Mouse (Mus musculus) B cell, adult 2 months (primary cell): ENCODE measurements around the gene Dnmt3l.
"Not testable (repeated sequence)": the region's sequence is repeated elsewhere in the genome, so short reads cannot be mapped to it uniquely, and the experiment has no call there.

ENCODE experiments used
- DNase-seq, 2 experiments: peaks; one replicate each; pipeline ENCODE4 v3.0.0; 2022

Gene Dnmt3l

DNA sequence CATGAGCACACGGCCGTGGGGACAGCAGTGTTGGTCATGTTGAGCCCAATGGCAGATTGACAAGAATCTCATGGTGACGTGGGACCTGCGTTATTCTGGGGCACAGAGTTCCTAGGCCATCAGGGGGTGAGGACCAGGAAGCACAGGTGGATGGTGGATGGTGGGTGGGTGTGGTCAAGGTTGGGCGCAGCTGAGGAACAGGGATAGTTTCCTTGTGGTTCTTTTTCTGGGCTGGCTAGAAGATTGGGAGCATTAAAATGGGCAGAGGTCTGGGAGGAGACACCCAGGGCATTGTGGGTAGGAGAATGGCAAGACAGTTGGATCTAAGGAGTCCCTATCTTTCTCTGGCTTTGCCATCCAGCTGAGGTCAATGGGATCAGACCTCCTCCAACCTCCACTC is at the start of gene Dnmt3l:
Gene Dnmt3l, plus strand, starts transcription at position 301 of the 400 bp plus-strand sequence.
- no peak for DNase-seq

DNA sequence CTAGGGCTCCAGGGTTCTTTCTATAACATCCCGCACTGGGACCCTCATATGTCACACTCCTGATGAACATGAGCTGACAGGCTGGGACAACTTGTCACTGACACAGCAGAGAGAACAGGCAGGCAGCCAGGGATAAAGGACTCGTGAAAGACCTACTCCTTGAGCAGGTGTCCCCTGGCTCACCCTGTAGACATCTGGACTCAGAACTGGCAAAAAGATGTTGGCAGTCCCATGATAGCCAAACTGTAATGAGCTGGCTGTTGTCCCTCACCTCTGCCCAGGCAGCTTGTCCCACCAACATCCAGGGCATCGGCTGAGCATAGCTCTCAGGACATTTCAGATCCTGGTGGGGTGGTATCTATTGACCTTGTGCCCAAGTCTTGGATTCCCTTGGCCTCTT is 46.1 kb upstream of the Dnmt3l start:
- no peak for DNase-seq

DNA sequence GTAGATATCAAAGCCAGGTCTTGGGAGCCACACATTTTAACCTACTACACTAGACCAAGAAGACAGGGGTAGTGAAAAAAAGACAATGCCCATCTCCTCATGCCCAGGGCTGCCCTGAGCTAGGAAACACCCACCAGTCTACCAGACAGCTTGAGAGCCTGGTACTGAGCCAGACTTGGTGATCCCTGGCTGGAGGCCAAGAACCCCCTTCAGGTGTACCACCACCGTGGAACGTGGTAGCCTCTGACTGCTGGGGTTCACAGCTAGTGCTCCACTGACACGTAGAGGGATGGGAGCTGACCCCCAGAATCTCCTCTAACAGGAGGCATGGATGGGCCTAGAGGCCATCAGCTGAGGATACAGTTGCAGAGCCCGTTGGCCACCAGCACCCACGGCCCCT is 41.5 kb upstream of the Dnmt3l start:
- no peak for DNase-seq

DNA sequence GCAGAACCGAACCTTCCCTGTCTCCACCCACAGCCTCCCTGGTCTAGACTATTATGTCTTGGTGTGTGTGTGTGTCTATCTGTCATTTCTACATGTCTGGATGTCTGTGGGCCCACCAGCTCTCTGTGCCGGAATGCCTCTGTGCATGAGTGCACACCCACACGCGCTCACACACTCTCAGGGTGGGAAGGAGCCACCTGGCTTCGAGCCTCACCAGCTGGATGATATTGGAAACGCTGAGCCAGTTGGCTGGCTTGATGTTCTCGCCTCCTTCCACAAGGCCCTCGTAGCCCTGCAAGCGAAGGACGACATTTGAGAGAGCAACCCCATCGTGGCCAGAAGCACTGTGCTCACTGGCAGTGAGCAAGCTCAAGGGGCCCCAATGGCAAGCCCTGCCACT is 40.0 kb upstream of the Dnmt3l start:
- no peak for DNase-seq

DNA sequence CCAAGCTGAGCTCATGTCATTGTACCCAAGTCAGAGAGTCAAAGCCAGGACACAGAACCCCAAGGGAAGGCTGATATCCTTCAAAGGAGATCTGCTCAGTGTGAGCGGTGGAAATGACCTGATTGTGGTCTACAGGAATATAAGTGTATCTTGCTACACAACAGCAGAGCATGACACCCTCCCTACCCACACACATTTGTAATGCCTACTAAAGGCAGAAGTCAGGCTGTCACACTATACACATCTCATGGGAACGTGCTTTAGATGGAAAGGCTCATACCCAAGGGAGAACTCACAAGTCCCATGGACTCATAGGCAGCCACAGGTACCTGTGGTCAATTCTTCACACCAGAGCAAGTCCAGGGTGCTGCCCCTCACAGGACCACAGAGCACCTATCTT is 39.4 kb upstream of the Dnmt3l start:
- no peak for DNase-seq

DNA sequence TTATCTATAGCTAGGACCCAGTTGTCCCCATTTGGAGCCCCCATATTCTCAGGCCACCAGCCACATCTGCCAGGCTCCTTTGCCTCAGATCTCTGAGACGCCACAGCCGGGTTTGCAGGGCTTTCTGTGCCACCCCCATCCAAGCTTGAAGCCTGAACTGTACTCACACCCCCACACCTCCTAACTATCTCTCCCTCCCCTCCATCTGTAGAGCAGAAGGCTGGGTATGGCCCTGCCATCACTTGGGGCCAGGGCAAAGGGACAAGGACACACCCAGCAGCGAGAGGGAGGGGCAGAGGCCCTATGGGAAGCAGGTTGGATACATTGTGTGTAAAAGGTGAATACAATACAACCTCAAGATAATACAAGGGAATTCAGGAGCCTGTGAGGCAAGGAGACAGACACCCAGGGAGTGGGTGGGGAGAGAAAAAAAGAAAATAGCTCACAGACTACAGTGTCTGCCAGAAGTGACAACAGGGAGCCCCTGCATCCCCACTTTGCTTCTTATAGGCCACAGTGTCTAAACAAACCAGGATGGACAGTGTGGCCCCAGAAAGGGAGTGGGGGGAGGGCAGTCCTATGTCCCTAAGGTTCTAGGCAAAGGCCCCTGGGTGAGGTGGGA is 37.2 kb upstream of the Dnmt3l start:
- no peak for DNase-seq

DNA sequence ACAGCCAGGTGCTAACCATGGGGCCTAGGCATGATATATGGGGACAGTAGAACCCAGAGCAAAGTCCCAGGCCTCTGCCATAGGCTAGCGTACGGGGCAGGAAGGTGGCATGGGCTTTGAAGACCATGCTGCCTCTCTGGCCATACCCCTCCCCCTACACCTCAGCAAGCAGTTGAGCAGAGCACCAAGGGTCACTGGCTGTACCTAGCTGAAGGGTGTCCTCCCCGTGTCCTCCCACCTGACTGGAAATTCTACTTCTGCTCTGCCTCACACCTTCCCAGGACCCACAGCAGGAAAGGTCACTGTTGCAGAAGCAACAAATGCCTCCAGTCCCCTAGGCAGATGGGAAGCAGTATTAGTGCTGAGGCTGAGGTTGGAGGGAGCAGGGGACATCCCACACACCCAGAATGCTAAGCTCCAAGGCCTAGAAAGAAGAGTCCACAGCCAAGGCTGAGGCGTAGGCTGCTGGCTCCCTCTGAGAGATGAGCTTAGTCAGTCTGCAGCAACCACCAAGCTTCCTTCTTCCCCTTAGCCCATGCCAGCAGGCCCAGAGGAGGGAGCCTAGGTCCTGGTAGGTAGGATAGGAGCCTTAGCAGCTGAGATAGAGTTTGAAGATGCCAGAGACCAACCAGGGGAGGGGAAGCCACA is 35.8 kb upstream of the Dnmt3l start:
- DNase-seq, result no peak

DNA sequence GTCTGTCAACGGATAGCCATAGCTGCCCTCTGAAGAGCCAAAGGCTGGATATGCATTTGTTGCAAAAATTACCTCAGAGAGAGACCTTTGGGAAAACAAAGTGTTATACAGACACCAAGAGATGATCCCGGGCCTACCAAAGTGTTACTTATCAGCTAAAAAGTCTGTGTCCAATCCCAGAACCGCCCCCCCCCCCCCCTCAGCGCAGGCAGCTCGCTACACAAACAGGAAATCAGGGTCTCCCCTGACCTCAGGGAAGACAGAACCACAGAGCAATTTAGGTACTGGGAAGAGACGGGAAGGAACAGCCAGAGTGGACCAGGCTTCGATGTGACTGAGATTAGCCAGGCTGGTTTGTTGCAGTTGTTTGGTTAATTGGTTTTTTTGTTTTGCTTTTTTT is 34.5 kb upstream of the Dnmt3l start:
- no peak for DNase-seq

DNA sequence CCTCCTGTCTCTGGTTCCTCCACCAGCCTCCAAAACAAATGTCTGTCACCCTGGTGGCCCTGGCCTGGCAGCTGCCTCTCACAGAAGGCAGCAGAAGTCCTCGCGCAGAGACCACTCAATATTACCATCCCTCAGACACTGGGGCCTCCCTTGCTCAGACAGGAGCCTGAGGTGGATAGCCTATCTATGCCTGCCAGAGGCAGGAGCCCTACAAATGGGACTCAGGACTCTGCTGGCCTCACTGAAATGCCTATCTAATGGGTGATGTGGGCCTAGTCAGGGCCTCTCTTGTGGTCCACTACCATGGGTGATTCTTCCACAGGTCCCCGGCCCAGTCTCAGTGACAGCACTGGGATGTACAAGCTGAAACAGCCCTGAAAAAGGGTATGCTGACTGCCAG is 33.6 kb upstream of the Dnmt3l start:
- no peak for DNase-seq

DNA sequence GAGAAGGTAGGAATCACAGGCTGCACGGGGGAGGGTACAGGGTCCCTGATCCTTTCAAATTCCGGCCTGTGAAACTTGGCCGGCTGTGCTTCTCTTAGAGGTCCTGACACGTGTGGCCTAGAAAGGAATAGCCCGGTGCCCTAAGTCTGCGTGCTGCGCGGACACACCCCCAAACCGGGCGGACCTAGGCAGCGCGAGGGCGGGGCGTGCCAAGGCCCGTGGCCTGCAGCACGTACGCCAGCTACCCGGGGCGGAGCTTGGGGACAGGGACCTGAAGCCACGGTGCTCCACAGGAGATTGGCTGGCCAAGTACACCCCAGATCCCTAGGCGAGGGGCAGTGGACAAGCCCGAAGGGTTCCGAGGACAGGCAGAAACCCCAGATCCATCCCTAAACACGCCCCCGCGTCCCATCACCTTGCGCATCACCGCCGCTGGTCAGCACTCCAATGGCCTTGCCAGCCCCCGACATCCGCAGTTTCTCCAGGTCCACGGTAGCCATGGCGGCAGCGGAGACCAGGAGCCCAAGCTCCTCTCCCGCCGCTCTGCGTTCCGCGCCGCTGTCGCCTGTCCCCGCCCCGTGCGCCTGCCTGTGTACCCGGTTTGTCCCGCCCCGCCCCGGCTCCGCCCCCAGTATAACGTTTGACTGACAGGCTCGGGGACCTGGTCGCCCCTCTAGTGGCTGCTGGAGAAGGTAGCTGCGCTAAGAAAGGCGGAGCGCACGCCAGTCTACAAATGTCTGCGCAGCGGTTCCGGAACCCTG is 32.4 kb upstream of the Dnmt3l start:
- DNase-seq, result peak; percentile 98 to 99

DNA sequence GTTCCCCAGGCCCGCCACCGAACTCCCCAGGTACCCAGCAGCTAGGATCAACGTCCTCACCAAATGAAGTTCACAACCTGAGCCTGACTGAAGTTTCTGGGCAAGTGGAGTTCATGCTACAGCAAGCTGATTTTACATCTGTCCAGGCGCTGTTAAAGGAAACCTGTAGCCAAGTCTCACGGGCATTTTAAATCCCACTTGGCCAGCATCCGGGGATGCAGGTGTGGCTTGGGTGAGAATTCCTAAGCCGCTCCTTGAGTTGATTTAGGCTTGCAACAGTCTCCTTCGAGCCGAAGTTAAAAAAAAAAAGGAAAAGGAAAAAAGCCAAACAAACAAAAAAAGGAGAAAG is 31.8 kb upstream of the Dnmt3l start, which contains the start of gene Pfkl:
Gene Pfkl, minus strand, starts transcription at position 139 of the 349 bp plus-strand sequence.
- DNase-seq, result no peak

DNA sequence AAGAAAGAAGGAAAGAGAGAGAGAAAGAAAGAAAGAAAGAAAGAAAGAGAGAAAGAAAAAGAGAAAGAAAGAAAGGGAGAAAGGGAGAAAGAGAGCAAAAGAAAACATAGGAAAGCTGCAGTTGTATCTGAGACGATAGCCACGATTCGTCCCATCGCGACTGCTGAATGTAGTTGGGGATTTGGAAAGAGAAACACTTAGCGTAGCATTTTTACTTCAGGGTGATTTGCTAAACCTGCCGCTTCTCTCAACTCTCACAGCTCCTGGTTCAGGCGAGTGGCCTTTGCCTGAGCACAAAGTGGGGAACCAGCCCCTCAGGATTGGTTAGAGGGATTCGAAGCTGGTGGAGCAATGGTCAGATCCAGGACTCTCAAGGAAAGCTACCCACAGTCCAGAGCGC is 31.4 kb upstream of the Dnmt3l start:
- peak in 1 of 2 experiments; percentile 21 for DNase-seq

DNA sequence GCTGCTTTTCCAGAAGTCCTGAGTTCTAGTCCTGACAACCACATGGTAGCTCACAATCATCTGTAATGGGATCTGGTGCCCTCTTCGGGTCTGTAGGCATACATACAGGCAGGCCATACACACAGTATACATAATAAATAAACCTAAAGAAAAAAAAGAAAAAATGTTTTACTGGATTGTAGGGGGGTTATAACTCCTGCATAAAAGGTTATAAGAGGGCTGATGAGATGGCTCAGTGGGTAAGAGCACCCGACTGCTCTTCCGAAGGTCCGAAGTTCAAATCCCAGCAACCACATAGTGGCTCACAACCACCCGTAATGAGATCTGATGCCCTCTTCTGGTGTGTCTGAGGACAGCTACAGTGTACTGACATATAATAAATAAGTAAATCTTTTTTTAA is 30.6 kb upstream of the Dnmt3l start:
- not testable (repeated sequence) for DNase-seq

DNA sequence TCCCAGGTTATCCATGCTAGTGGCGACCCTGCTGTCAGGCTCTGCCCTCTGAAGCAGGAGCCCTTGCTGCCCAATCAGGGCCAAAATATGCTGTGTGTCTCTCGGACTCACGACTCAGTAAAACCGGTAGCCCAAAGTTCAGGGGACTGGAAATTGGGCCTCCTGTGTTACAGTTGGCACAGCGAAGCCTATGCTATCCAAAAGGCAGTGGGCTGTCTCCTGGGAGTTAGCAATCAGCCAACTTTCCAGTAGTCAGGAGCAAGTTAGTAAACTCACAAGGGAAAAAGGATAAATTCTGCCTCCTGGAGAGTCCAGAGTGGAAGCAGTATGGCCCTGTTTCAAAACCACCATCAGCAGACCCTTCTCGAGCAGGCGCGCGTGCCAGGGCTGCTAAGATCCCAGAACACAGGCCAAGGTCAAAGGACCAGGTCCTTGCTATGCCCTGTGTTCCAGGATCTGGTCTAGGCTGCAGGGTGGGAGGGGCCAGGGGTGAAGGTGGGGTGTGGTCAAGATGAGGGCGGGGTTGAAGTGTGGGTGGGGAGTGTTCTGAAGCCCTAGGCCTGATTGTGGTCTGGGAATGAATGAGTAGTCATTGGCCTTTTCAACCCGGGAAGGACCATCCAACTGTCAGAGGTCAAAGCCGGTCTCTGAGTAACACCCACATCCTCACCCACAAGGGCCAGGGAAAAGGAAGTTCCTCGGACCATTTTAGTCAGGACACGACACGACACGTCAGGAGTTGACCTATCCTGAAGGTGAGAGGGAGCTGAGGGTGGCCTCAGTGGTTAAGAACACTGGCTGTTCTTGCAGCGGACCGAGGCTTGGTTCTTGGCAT is 28.9 kb upstream of the Dnmt3l start:
- DNase-seq, result no peak

DNA sequence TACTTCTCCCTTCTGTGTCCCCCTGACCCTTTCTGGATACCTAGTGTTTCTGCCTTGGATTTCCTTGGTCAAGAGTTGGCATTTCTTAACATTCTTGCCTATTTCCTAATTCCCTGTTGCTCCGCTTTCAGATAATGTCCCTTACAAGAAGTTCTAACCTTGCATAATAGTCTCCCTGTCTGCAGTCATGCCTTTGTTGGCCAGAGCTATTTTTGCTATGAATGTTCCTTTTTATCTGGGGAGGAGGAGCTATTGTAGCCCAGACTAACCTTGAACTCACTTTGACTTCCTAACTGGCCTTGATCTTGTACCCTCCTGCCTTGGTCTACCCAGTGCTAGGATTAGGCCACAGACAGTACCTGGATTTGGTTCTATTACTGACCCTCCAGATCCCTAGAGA is 26.3 kb upstream of the Dnmt3l start:
- DNase-seq, result no peak

DNA sequence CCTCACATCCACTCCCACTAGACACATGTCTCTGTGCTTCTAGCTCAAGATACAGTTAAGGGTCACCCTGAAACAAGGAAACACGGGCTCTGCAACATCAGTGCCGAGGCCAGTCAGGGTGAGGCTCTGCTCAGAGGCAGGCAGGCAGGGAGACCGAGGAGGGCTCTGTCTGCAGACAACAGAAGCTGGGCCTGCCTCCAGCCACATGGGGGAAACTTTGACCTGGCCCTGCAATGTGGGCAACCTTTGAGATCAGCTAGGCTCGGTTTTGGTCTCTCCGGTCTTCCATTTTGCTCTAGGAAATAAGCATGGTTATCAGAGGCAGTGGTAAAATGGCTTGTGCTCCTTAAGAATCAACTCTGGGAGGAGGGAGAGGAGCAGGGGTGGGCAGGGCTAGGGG is 25.4 kb upstream of the Dnmt3l start:
- no peak for DNase-seq

DNA sequence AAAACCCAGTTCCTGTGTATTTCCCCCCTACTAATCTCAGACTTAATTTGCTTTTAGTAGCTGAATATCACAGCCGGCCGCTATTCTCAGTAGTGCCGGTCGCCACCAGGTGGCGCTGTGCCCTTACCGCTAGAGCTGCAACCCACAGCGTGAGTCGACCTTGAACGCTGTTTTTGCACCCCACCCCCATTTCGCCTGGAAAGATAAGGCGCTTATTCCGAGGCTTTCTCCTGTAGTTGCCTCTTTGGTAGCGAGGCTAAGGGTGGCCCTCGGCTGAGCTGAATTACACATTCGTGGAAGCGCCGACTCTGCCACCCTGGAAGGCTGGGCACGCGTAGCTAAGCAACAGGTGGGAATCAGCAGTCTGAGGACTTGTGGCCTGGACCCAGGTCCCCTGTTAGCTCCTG is 22.9 kb upstream of the Dnmt3l start:
- DNase-seq, result peak; percentile 87

DNA sequence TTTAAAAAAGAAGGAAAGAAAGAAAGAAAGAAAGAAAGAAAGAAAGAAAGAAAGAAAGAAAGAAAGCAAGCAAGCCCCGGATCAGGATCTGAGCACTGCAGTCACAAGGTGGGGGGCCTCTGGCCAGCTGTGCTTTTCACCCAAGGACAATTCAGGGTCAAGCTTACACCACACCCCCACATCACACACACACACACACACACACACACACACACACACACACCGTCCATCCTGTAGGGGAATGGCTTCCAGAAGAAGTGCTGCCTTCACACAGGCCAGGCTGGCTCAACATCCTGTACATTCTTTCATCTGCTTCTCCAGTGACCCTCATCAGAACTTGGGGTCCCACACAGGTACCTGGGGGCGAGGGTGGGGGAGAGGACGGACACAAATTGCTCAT is 22.5 kb upstream of the Dnmt3l start:
- no peak for DNase-seq

DNA sequence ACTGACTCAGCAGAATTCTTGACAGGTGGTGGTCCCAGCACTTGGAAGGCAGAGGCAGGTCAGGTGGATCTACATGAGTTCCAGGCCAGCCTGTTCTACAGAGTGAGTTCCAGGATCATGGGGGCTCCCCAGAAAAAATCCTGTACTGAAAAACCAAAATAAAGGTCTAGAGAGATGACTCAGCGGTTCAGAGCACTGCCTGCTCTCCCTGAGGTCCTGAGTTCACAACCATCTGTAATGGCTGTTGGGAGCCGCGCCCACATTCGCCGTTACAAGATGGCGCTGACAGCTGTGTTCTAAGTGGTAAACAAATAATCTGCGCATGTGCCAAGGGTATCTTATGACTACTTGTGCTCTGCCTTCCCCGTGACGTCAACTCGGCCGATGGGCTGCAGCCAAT is 21.8 kb upstream of the Dnmt3l start:
- DNase-seq, result not testable (repeated sequence)

DNA sequence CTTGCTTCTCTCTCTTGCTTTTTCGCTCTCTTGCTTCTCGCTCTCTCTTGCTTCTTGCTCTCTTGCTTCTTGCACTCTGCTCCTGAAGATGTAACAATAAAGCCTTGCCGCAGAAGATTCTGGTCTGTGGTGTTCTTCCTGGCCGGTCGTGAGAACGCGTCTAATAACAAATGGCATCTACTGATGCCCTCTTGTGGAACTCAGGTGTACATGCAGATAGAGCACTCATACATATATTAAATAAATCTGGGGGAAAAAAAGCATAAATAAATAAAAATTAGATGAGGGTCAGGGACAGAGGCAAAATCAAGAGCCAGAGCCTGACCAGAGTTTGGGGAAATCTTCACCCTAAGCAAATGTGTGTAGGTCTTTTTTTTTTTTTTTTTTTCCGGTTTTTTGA is 16.3 kb upstream of the Dnmt3l start:
- DNase-seq, result not testable (repeated sequence)

DNA sequence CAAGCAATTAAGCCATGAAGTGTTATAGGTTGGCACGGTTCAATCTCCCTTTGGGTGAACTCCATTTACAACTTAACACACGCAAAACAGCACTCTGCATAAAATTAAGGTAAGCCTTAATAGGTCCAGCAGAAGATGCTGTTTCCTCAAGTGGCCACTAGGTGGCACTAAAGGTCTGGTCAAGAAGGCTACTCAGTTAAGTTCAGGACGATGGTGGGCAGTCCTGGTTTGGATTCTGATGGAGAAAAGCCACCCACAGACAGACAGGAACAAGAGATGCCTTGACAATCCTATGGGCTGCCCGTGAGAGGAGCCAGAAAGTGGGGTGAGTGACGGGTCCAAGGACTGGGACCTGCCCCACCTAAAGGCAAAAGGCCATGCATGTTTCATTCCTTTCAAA is 13.6 kb upstream of the Dnmt3l start:
- peak; percentile 81 for DNase-seq

DNA sequence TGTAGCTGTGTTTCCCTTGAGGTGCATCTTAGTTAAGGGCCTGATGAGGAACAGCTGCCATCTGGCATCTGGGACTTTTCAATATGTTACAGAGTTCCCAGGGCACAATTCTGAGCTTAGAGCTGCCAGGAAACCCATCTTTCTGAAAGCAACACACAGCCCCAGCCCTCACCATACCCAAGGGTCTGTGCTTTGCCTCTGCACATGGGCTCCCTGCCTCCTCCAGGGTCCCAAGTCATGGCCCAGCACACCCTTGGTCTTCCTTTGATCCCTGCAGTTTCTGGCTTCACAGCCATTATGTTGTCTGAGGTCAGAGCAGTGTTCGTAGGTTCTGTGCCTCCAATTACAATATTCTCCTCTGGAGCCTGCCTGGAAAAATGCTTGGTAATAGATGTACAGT is 12.7 kb upstream of the Dnmt3l start:
- DNase-seq, result no peak

DNA sequence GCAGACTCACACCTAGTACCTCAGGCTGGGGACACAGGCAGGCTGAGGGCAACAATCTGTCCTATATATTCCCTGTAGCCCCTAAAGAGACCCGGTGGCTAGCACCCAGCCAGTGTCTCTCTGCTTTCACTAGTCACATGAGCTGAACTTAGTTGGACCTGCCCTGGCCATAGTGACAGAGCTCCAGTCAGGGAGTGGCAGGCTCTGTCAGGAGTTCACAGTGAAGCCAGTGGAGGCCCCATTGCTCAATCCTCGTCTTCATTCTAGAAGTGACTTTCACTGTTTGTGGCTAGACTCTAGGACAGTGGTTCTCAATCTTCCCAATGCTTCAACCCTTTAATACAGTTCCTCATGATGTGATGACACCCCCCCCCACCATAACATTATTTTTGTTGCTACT is 9.8 kb upstream of the Dnmt3l start:
- DNase-seq, result no peak
